Mouse (Mus musculus): ENCODE results near the gene Rab6b.

DNA sequence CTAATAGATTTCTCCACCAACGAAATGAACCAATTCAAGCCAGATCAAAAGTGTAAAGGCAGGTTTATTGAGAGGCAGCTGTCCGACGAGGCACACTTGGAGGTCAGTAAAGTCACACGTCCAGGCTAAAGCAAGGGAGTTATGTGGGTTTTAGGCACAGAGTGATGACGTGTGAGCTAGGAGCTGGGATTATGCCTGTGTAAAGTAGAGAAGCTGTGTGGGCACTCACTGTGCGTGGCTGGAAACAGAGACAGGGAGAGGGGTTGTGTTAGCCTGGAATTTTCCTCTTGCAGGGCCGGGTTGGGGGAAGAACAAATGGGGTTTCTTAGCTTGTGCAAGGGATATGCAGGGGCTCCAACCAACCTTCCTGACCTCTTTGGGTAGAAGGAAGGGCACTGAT, 57.2 kb downstream of the Rab6b start:
- no peak for TF ChIP-seq CTCF (IDR thresholded peaks at IDR 0.05; ENCODE audit: control insufficient read depth, insufficient read depth, insufficient replicate concordance, low read depth, low read length)
- TF ChIP-seq POLR2A (IDR thresholded peaks at IDR 0.05; ENCODE audit: control insufficient read depth, low read depth, low read length): no peak
